In genomic region chr2:166746261-166746913, GRCm38 (mm10) we compare ENCODE assay signal across 7 mouse cellular contexts. TPM values are rescaled to one million over a fixed set of nuclear protein-coding genes. Genes with fewer than 3 reads are reported as not detected.
DNase-seq lines count a peak whose midpoint lies in the region; ATAC-seq lines count a peak whose summit lies in the region.
"Not testable (repeated sequence)": the region's sequence is repeated elsewhere in the genome, so short reads cannot be mapped to it uniquely, and the experiment has no call there.

No protein-coding gene starts in this region.

- not testable (repeated sequence) for H3K9me3 ChIP-seq in heart, embryonic 10.5 days; liver, embryonic 11.5 days (ENCODE audit: control insufficient read depth, low read length)

- not testable (repeated sequence) for H3K36me3 ChIP-seq in heart, embryonic 10.5 days; liver, embryonic 11.5 days (ENCODE audit: control insufficient read depth, insufficient read depth, low read length)

- H3K4me2 ChIP-seq in liver, embryonic 11.5 days, result peak overlapping the region; percentile 37

- peak overlapping the region; percentile 18; the same call in 1 of the 2 replicates for H3K27ac ChIP-seq in heart, embryonic 10.5 days
- not testable (repeated sequence) for H3K27ac ChIP-seq in liver, embryonic 11.5 days (ENCODE audit: low read depth, low read length)

- peaks cover 14% of the 10 kb centered on the region; the same call in 1 of the 2 replicates for H3K4me1 ChIP-seq in heart, embryonic 10.5 days
- H3K4me1 ChIP-seq in liver, embryonic 11.5 days (replicated peaks; ENCODE audit: control insufficient read depth, insufficient read depth, low read length), result not testable (repeated sequence)

- H3K27me3 ChIP-seq in heart, embryonic 10.5 days (ENCODE audit: insufficient read depth, poor library complexity, severe bottlenecking); liver, embryonic 11.5 days (replicated peaks; ENCODE audit: control insufficient read depth, insufficient read depth, low read length): not testable (repeated sequence)

- not testable (repeated sequence) for H3K9ac ChIP-seq in liver, embryonic 11.5 days (ENCODE audit: low read depth, low read length)

- WGBS in heart, embryonic 10.5 days, result 47% methylated on average over 14 of the region's 14 CpGs
- WGBS in liver, embryonic 11.5 days, result 35% methylated on average over 14 of the region's 14 CpGs

- not testable (repeated sequence) for H3K4me3 ChIP-seq in heart, embryonic 10.5 days; liver, embryonic 11.5 days (ENCODE audit: low read depth, low read length)

- DNase-seq in ES-CJ7 (ENCODE audit: low read depth, low spot score), result peak; percentile 68
- not testable (repeated sequence) for DNase-seq in heart, embryonic 10.5 days (ENCODE audit: low spot score); liver, embryonic 11.5 days (ENCODE audit: low spot score)
- peak; percentile 9 to 38 for DNase-seq in kidney, adult 8-10 months
- DNase-seq in lung, postnatal 10 days, result peak; percentile 32
- DNase-seq in spleen, postnatal 14 days (ENCODE audit: low spot score in 2 of 2), result peak; percentile 27 to 29

- peak; percentile 19; the same call in 1 of the 2 replicates for ATAC-seq in common myeloid progenitor, adult 5-6 weeks (replicated peaks; ENCODE audit: low read depth, poor library complexity, severe bottlenecking)
- peak; percentile 60 for ATAC-seq in liver, embryonic 11.5 days (replicated peaks; ENCODE audit: low FRiP score)

RNA-seq across cellular contexts. Expression of gene Prex1, which starts 32.8 kb away (rescaled TPM):
- 18.5 and 26.2 TPM in 2 replicates for total RNA-seq in common myeloid progenitor, adult 5-6 weeks (2017)
- 10.9 and 13.2 TPM in 2 replicates for polyA plus RNA-seq in heart, embryonic 10.5 days (2016; fragmentation: Nextera tagmentation; extraction: Ambion mirVana)
- polyA plus RNA-seq in liver, embryonic 11.5 days (2014; fragmentation: Nextera tagmentation; extraction: Ambion mirVana), result 16.1 and 16.5 TPM in 2 replicates

RNA-seq across cellular contexts. Expression of gene Trp53rkb, which starts 45.9 kb away (rescaled TPM):
- 0.50 and 1.6 TPM in 2 replicates for total RNA-seq in common myeloid progenitor, adult 5-6 weeks (2017)
- polyA plus RNA-seq in heart, embryonic 10.5 days (2016; fragmentation: Nextera tagmentation; extraction: Ambion mirVana), result 8.0 and 13.3 TPM in 2 replicates
- polyA plus RNA-seq in liver, embryonic 11.5 days (2014; fragmentation: Nextera tagmentation; extraction: Ambion mirVana), result 7.6 and 9.5 TPM in 2 replicates

RNA-seq across cellular contexts. Expression of gene Arfgef2, which starts 59.0 kb away (rescaled TPM):
- 21.3 and 31.1 TPM in 2 replicates for total RNA-seq in common myeloid progenitor, adult 5-6 weeks (2017)
- 6.3 and 8.2 TPM in 2 replicates for polyA plus RNA-seq in heart, embryonic 10.5 days (2016; fragmentation: Nextera tagmentation; extraction: Ambion mirVana)
- polyA plus RNA-seq in liver, embryonic 11.5 days (2014; fragmentation: Nextera tagmentation; extraction: Ambion mirVana), result 11.3 and 12.7 TPM in 2 replicates
